Mouse (Mus musculus): ENCODE measurements around the gene Slc38a8. TPM values are rescaled to one million over a fixed set of nuclear protein-coding genes. Genes with fewer than 3 reads are reported as not detected.

Slc38a8 gene
- polyA plus RNA-seq (2012; rRNA removed) = 0.27 and 0.51 TPM in 2 replicates

- TF ChIP-seq POLR2A (IDR thresholded peaks at IDR 0.05; ENCODE audit: control insufficient read depth, extremely low read depth, insufficient read depth, low read length, poor library complexity) (no peak), CTCF (IDR thresholded peaks at IDR 0.05; ENCODE audit: borderline replicate concordance, control insufficient read depth, extremely low read depth, insufficient read depth, low read length, poor library complexity) (no peak)
- DNase-seq = no peak
- 77% methylated on average over 5 of the region's 5 CpGs for WGBS
- Histone ChIP-seq H3K36me3 (ENCODE audit: control insufficient read depth, insufficient read depth, low read length) (no peaks in the 10 kb centered on the region), H3K4me1 (replicated peaks; ENCODE audit: control insufficient read depth, insufficient read depth, low read length) (no peaks in the 10 kb centered on the region), H3K27me3 (ENCODE audit: control insufficient read depth, insufficient read depth, low read length) (no peaks in the 10 kb centered on the region), H3K4me3 (ENCODE audit: control insufficient read depth, insufficient read depth, low read length) (no peak within 1 kb of the TSS), H3K27ac (ENCODE audit: control insufficient read depth, insufficient read depth, low read length) (no peak within 1 kb of the TSS)
Observed at GRCm38 (mm10) chr8:119501598-119501997, at the start of gene Slc38a8. TSS of gene Slc38a8 (minus strand) at chr8:119501698.

GRCm38 (mm10) chr8:119548560-119549113, 47.1 kb upstream of the Slc38a8 start:
- no peak for TF ChIP-seq POLR2A (IDR thresholded peaks at IDR 0.05; ENCODE audit: control insufficient read depth, extremely low read depth, insufficient read depth, low read length, poor library complexity)
- no peak for TF ChIP-seq CTCF (IDR thresholded peaks at IDR 0.05; ENCODE audit: borderline replicate concordance, control insufficient read depth, extremely low read depth, insufficient read depth, low read length, poor library complexity)
- Histone ChIP-seq H3K36me3 (ENCODE audit: control insufficient read depth, insufficient read depth, low read length) (peaks cover 36% of the 10 kb centered on the region), H3K27ac (ENCODE audit: control insufficient read depth, insufficient read depth, low read length) (no peak overlapping the region), H3K4me3 (ENCODE audit: control insufficient read depth, insufficient read depth, low read length) (no peak overlapping the region), H3K4me1 (replicated peaks; ENCODE audit: control insufficient read depth, insufficient read depth, low read length) (peaks cover 53% of the 10 kb centered on the region), H3K27me3 (ENCODE audit: control insufficient read depth, insufficient read depth, low read length) (no peaks in the 10 kb centered on the region)
- DNase-seq = no peak
- 65% methylated on average over 7 of the region's 7 CpGs for WGBS

GRCm38 (mm10) chr8:119547019-119547691, 45.7 kb upstream of the Slc38a8 start:
- Histone ChIP-seq H3K36me3 (ENCODE audit: control insufficient read depth, insufficient read depth, low read length) (peaks cover 50% of the 10 kb centered on the region), H3K27ac (ENCODE audit: control insufficient read depth, insufficient read depth, low read length) (peak overlapping the region; percentile 20; the same call in 1 of the 2 replicates), H3K27me3 (ENCODE audit: control insufficient read depth, insufficient read depth, low read length) (no peaks in the 10 kb centered on the region), H3K4me3 (ENCODE audit: control insufficient read depth, insufficient read depth, low read length) (no peak overlapping the region), H3K4me1 (replicated peaks; ENCODE audit: control insufficient read depth, insufficient read depth, low read length) (peaks cover 51% of the 10 kb centered on the region)
- 38% methylated on average over 18 of the region's 18 CpGs for WGBS
- TF ChIP-seq POLR2A (IDR thresholded peaks at IDR 0.05; ENCODE audit: control insufficient read depth, extremely low read depth, insufficient read depth, low read length, poor library complexity) (no peak), CTCF (IDR thresholded peaks at IDR 0.05; ENCODE audit: borderline replicate concordance, control insufficient read depth, extremely low read depth, insufficient read depth, low read length, poor library complexity) (no peak)
- no peak for DNase-seq

- Histone ChIP-seq H3K27ac (ENCODE audit: control insufficient read depth, insufficient read depth, low read length) (peak overlapping the region; percentile 49; the same call in 1 of the 2 replicates), H3K36me3 (ENCODE audit: control insufficient read depth, insufficient read depth, low read length) (peaks cover 64% of the 10 kb centered on the region), H3K27me3 (ENCODE audit: control insufficient read depth, insufficient read depth, low read length) (no peaks in the 10 kb centered on the region), H3K4me1 (replicated peaks; ENCODE audit: control insufficient read depth, insufficient read depth, low read length) (peaks cover 40% of the 10 kb centered on the region), H3K4me3 (ENCODE audit: control insufficient read depth, insufficient read depth, low read length) (no peak overlapping the region)
- DNase-seq = no peak
- TF ChIP-seq POLR2A (IDR thresholded peaks at IDR 0.05; ENCODE audit: control insufficient read depth, extremely low read depth, insufficient read depth, low read length, poor library complexity) = no peak
- 87% methylated on average over 6 of the region's 6 CpGs for WGBS
Observed at GRCm38 (mm10) chr8:119545791-119546190, 44.3 kb upstream of the Slc38a8 start.

- peaks cover 34% of the 10 kb centered on the region for H3K4me1 ChIP-seq (replicated peaks; ENCODE audit: control insufficient read depth, insufficient read depth, low read length)
- no peak overlapping the region for H3K4me3 ChIP-seq (ENCODE audit: control insufficient read depth, insufficient read depth, low read length)
- 58% methylated on average over 6 of the region's 6 CpGs for WGBS
- no peak for DNase-seq
- no peaks in the 10 kb centered on the region for H3K27me3 ChIP-seq (ENCODE audit: control insufficient read depth, insufficient read depth, low read length)
- TF ChIP-seq POLR2A (IDR thresholded peaks at IDR 0.05; ENCODE audit: control insufficient read depth, extremely low read depth, insufficient read depth, low read length, poor library complexity) = no peak
- no peak for TF ChIP-seq CTCF (IDR thresholded peaks at IDR 0.05; ENCODE audit: borderline replicate concordance, control insufficient read depth, extremely low read depth, insufficient read depth, low read length, poor library complexity)
- H3K27ac ChIP-seq (ENCODE audit: control insufficient read depth, insufficient read depth, low read length) = peak overlapping the region; percentile 49; the same call in 1 of the 2 replicates
- H3K36me3 ChIP-seq (ENCODE audit: control insufficient read depth, insufficient read depth, low read length) = peaks cover 70% of the 10 kb centered on the region
Observed at GRCm38 (mm10) chr8:119545180-119545579, 43.7 kb upstream of the Slc38a8 start.

- H3K27ac ChIP-seq (ENCODE audit: control insufficient read depth, insufficient read depth, low read length) = peak overlapping the region; percentile 55; the same call in 1 of the 2 replicates
- TF ChIP-seq CTCF (IDR thresholded peaks at IDR 0.05; ENCODE audit: borderline replicate concordance, control insufficient read depth, extremely low read depth, insufficient read depth, low read length, poor library complexity) (no peak), POLR2A (IDR thresholded peaks at IDR 0.05; ENCODE audit: control insufficient read depth, extremely low read depth, insufficient read depth, low read length, poor library complexity) (no peak)
- 86% methylated on average over 3 of the region's 3 CpGs for WGBS
- peaks cover 28% of the 10 kb centered on the region for H3K4me1 ChIP-seq (replicated peaks; ENCODE audit: control insufficient read depth, insufficient read depth, low read length)
- H3K36me3 ChIP-seq (ENCODE audit: control insufficient read depth, insufficient read depth, low read length) = peaks cover 76% of the 10 kb centered on the region
- no peak for DNase-seq
- H3K27me3 ChIP-seq (ENCODE audit: control insufficient read depth, insufficient read depth, low read length) = no peaks in the 10 kb centered on the region
- H3K4me3 ChIP-seq (ENCODE audit: control insufficient read depth, insufficient read depth, low read length) = no peak overlapping the region
Observed at GRCm38 (mm10) chr8:119544606-119545005, 43.1 kb upstream of the Slc38a8 start.

All from thymus, adult 2 months (tissue).